Mouse (Mus musculus): ENCODE results near the gene Eps8. TPM values are rescaled to one million over a fixed set of nuclear protein-coding genes. Genes with fewer than 3 reads are reported as not detected.

The Eps8 gene
- total RNA-seq, 2 experiments from 2014 or later: 21.1 to 22.3 TPM

DNA sequence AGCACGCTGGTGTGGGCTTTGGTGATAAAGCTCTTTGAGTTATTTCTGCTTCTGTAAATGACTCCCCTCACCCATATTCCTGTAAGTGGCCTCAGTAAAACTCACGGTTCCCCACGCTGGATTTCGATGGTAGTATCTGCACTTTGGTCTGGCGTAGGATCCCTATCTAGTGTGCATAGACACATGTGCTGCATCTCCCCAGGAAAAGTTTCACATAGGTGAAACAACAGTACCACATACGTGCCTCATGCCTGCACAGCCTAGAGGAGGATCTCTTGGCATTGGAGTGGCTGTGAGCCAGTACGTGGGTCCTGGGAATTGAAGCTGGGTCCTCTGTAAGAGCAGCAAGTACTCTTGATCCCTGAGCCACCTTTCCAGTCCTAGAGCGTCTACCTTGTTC, 121.9 kb downstream of the Eps8 start:
- DNase-seq (ENCODE audit: low spot score in 2 of 2): no peak

DNA sequence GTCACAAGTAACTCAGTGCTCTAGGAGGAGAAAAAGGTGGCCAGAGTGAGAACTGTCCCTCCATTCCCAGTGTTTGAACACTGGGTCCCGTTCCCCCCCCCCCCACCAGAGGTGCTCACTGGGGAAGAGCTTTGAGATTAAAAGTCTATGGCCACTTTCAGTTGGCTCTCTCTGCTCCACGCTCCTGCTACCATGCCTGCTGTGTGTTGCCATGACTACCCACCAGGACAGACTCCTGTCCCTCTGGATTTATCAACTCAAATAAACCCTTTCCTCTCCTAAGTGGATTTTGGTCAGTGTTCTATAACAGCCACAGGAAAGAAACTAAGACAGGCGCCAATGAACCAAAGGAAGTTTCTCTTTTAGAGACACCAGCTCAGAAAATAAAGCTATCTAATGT, 128.9 kb downstream of the Eps8 start:
- no peak for DNase-seq (ENCODE audit: low spot score in 2 of 2)

- no peak for DNase-seq (ENCODE audit: low spot score in 2 of 2)
Measured at GRCm38 (mm10) chr6:137520343-137520704, 134.4 kb downstream of the Eps8 start.

DNA sequence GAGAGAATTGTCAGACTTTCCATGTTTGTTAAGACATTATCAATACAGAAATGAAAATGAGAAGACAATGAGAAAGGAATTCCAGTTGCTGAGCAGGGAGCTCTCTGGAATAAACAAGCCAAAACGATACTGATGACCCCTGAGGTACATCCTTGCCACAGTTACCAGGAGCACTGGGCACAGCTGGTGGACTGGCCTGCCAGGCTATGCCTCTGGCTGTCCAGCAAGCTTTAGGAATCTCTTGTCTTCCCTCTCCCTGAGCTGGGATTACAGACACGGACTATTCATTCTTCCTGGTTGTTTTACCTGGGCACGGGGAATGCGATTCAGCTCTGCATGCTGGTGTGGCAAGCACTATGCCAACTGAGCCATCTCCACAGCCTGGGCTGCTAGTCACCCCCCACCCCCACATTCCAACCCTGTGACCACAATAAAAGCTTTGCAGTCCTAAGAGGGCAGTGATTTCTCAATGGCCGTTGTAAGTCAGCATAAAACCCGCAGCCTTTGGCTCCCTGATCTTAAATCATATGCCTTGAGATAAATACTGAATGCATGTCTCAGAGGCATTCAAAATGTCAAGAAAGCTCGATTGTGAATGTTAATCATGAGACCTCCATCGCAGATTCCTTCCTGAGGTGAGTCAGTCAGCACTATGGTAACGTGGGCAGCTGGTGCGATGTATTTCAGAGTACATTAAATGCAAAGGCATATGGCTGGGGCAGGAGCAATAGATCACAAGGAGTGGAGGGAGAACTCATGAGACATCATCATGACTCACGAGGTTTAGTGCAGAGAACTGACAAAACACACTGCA, 134.9 kb downstream of the Eps8 start:
- DNase-seq (ENCODE audit: low spot score in 2 of 2): no peak

DNA sequence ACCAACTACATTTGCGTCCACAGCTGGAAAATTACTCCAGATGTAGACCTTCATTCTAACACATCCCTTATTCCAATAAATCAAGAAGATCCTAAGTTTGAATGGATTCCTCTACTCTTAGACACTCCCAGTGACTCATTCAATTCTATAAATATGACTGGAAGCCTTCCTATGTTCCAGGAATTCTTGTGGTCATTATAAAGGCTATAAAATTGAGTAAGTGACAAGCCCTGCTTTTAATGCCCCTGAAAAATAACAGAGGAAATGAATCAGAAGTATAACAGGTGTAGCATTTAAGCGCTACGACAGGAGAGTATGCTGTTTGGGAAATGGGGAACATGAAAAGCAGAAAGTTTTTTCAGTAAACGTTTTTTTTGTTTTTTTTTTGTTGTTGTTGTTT, 139.8 kb downstream of the Eps8 start:
- no peak for DNase-seq (ENCODE audit: low spot score in 2 of 2)

- DNase-seq (ENCODE audit: low spot score in 2 of 2): no peak
Measured at GRCm38 (mm10) chr6:137512753-137513152, 141.9 kb downstream of the Eps8 start.

DNA sequence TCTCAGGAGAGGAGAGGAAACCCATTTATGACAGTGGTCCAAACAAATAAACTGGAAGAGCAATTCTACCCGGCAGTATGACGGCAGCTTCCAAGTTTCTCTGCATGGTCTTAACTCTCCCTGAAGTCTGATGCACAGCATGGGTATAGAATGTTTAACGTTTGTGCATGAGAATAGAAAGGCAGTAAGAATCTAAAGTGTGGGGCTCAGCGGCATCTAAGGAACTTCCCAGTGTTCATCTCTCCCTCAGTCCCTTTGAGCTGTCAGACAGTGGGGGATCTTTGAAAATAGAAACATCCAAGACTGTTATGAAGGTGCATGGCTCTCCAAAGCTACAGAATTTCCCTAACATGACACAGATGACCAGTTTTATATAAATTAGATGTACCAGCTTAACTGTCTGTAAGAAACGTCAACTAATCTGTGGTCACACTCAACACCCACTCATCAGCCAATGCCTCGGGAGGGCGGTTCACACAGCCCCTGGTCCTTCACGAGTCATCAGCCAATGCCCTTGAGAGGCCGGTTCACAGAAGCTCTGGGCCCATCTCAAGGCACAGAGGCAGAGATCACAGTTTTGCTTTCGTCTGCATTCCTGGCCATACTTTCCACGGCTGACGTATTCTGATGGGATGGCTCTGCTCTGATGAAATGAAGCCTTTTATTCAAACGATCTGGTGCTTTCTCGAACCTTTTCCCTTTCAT, 145.2 kb downstream of the Eps8 start:
- DNase-seq (ENCODE audit: low spot score in 2 of 2): no peak

DNA sequence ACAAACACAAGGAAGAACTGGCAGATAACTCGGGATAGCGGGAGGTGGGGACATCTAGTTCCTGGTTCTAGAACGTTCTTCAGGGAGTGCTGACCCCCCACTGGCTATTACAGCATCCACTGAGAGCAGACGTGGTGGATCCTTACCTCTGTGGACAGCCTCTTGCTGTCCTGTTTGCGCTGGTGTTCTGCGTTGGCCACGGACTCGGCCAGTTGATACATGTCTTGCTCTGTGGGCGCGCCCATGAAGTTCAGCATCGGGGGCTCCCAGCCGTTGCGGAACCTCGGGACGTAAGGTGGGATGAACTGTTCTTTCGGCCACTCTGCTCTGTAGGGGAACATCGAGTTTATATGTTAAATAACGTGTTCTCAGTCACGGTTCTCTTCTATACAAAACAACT, 145.7 kb downstream of the Eps8 start:
- DNase-seq (ENCODE audit: low spot score in 2 of 2): no peak

- no peak for DNase-seq (ENCODE audit: low spot score in 2 of 2)
Measured at GRCm38 (mm10) chr6:137506563-137506962, 148.1 kb downstream of the Eps8 start.

GRCm38 (mm10) chr6:137505555-137506227, 149.0 kb downstream of the Eps8 start:
- no peak for DNase-seq (ENCODE audit: low spot score in 2 of 2)

DNA sequence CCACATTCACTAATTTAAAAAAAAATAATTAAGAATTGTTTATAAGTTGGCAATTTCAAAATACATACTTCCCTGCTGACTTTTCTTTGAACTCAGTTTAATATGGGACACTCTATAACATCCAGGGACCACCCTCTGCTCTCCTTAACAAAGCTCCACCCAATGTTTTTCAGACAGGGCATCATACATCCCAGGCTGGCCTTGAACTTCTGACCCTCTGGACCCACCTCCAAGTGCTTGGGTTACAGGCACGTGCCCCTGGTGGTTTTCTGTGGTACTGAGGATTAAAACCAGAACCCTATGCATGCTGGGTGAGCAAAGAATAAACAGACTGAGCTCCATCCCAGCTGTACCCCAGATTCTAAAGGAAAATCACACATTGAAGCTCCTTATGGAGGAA, 150.6 kb downstream of the Eps8 start:
- DNase-seq (ENCODE audit: low spot score in 2 of 2): no peak

GRCm38 (mm10) chr6:137503462-137503861, 151.2 kb downstream of the Eps8 start:
- no peak for DNase-seq (ENCODE audit: low spot score in 2 of 2)

DNA sequence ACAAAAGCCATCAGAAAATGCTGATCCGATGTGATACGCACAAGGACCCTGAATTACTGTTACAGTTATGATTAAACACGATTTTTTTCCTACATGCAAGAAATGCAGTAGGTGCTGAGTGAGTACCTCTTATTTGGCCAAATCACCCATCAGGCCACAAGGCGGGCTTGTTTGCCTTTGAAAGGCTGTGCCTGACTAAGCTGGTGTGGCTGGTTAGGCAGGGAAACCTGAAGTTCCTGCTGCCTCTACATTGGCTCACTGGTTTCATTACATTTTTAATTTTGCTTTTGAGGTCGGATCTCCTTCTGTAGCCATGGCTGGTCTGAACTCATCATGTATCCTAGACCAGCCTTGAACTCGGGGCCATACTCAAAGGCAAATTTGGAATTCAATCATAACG, 151.7 kb downstream of the Eps8 start:
- DNase-seq (ENCODE audit: low spot score in 2 of 2): no peak

DNA sequence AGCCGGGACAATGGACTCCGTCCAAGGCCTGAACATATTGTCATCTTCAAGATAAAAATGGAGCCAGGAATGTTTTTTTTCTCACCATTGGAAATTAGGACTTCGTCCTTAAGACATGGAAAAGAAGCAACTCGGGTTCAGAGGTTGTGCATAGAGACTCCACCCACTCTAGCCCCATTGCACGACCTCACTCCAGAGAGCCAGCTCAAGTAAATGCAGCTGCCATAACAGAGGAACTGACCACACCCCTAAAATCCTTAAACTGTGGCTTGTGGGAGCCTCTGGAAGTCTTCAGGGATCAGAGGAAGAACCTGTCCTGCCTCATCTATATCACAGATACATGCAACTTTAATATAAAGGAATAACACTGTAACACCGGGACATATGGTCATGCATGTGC, 155.9 kb downstream of the Eps8 start:
- DNase-seq (ENCODE audit: low spot score in 2 of 2): no peak

DNA sequence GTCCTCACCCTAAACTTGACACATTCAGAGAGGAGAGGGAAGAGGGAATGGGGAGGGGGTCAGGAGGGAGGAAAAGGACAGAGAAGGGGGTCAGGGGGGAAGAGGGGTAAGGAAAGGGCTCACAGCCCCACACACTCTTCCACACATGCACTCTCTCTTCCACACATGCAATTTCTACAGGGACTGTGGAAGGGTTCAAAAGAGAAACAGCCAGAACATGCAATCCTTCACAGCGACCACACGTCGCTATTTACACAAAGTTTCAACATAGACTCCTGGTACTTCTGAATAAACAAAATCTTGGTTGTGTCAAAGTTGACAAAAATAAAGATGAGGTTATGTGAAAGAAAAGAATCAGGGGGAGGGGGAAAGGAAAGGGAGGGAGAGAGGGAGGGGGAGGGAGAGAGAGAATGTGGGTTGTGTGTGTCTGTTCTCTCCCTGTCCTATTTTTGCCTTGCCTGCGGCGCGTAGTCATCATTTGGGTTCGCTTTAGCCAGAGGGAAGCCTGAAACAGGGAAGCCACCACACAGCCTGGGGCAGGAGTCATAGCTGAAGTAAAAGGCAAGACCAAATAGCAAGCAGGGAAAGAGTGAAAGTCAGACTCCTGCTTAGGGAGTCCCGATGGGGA, 157.4 kb downstream of the Eps8 start:
- no peak for DNase-seq (ENCODE audit: low spot score in 2 of 2)

- DNase-seq (ENCODE audit: low spot score in 2 of 2): no peak
Measured at GRCm38 (mm10) chr6:137496562-137496961, 158.1 kb downstream of the Eps8 start.

DNA sequence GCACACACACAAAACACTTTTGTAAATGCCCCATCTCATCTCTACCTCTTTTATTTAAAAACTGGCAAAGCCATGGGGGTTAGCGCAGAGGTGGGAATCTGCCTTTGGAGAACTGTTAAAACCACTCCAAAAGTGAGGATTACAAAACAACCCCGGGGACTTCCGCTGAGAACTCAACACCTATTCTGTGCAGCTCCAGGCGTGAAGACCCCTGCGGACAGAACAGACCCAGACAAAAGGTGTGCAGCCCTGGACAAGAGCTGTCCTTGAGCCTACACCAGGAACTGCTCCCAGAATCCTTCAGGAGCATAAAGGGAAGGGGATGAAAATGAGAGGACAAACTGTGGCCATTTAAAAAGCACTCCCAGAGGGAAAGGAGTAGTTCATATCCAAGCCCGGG, 159.4 kb downstream of the Eps8 start:
- DNase-seq (ENCODE audit: low spot score in 2 of 2): no peak

DNA sequence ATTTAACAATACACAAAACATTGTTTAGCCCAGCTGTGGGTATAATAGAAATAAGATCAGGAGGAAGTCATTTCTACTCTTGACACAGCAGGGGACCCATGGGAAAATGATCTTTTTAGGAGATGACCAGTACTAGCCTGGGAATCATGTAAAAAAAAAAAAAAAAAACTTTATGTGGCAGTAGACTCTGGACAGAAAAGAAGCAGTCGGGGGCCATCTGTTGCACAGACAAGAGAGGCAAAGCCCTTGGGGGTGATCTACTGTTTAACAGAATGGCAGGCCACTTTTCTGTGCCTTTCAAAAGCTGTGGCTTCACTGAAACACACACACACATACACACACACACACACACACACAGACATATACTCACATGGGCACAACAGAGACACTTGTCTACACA, 159.9 kb downstream of the Eps8 start:
- DNase-seq (ENCODE audit: low spot score in 2 of 2): no peak

GRCm38 (mm10) chr6:137494136-137494475, 160.6 kb downstream of the Eps8 start:
- DNase-seq (ENCODE audit: low spot score in 2 of 2): no peak

- no peak for DNase-seq (ENCODE audit: low spot score in 2 of 2)
Measured at GRCm38 (mm10) chr6:137493211-137494135, 161.2 kb downstream of the Eps8 start.

- no peak for DNase-seq (ENCODE audit: low spot score in 2 of 2)
Measured at GRCm38 (mm10) chr6:137492582-137492981, 162.1 kb downstream of the Eps8 start.

Measured in gastrocnemius, postnatal 4 days (tissue).